ENCODE assay signal across 8 mouse cellular contexts in genomic region chr2:92430723-92431541, GRCm38 (mm10). TPM values are rescaled to one million over a fixed set of nuclear protein-coding genes. Genes with fewer than 3 reads are reported as not detected.
DNase-seq lines count a peak whose midpoint lies in the region; ATAC-seq and TF ChIP-seq lines count a peak whose summit lies in the region.

No protein-coding gene starts in this region.

- no peak for TF ChIP-seq CTCF in hindbrain, postnatal 0 days (IDR thresholded peaks at IDR 0.05; ENCODE audit: low read depth)

- peak overlapping the region; percentile 97 for H3K4me3 ChIP-seq in hindbrain, postnatal 0 days (ENCODE audit: low read length)
- peak overlapping the region; percentile 94 for H3K4me3 ChIP-seq in limb, embryonic 13.5 days
- H3K4me3 ChIP-seq in midbrain, embryonic 14.5 days (replicated peaks; ENCODE audit: low read depth, low read length) = peak overlapping the region; percentile 60

- H3K9me3 ChIP-seq in hindbrain, postnatal 0 days (ENCODE audit: low read length) = no peaks in the 10 kb centered on the region
- no peaks in the 10 kb centered on the region for H3K9me3 ChIP-seq in limb, embryonic 13.5 days
- H3K9me3 ChIP-seq in midbrain, embryonic 14.5 days (ENCODE audit: control insufficient read depth, low read length) = no peaks in the 10 kb centered on the region

- H3K9ac ChIP-seq in hindbrain, postnatal 0 days (replicated peaks; ENCODE audit: low read length) = peak overlapping the region; percentile 90
- peak overlapping the region; percentile 60 for H3K9ac ChIP-seq in limb, embryonic 13.5 days
- peak overlapping the region; percentile 55 for H3K9ac ChIP-seq in midbrain, embryonic 14.5 days (replicated peaks; ENCODE audit: low read length)

- peak overlapping the region; percentile 90 for H3K27ac ChIP-seq in hindbrain, postnatal 0 days
- peak overlapping the region; percentile 44; the same call in 1 of the 2 replicates for H3K27ac ChIP-seq in limb, embryonic 13.5 days
- peak overlapping the region; percentile 86 for H3K27ac ChIP-seq in midbrain, embryonic 14.5 days (replicated peaks; ENCODE audit: low read depth, low read length)

- H3K4me2 ChIP-seq in hindbrain, postnatal 0 days (ENCODE audit: low read depth, low read length) = peak overlapping the region; percentile 95
- peak overlapping the region; percentile 83 for H3K4me2 ChIP-seq in limb, embryonic 13.5 days (replicated peaks)
- H3K4me2 ChIP-seq in midbrain, embryonic 14.5 days (ENCODE audit: low read length) = peak overlapping the region; percentile 88

- no peaks in the 10 kb centered on the region for H3K36me3 ChIP-seq in hindbrain, postnatal 0 days (ENCODE audit: insufficient read depth, low read length)
- H3K36me3 ChIP-seq in limb, embryonic 13.5 days = peaks cover 2% of the 10 kb centered on the region; the same call in 1 of the 2 replicates
- H3K36me3 ChIP-seq in midbrain, embryonic 14.5 days (ENCODE audit: control insufficient read depth, insufficient read depth, low read length) = peaks cover 5% of the 10 kb centered on the region; the same call in 1 of the 2 replicates

- 54% methylated on average over 21 of the region's 21 CpGs for WGBS in hindbrain, postnatal 0 days
- 73% methylated on average over 21 of the region's 21 CpGs for WGBS in limb, embryonic 13.5 days
- 52% methylated on average over 21 of the region's 21 CpGs for WGBS in midbrain, embryonic 14.5 days

- H3K4me1 ChIP-seq in hindbrain, postnatal 0 days (ENCODE audit: insufficient read depth, low read length) = peaks cover 43% of the 10 kb centered on the region
- peaks cover 76% of the 10 kb centered on the region for H3K4me1 ChIP-seq in limb, embryonic 13.5 days
- peaks cover 39% of the 10 kb centered on the region for H3K4me1 ChIP-seq in midbrain, embryonic 14.5 days (ENCODE audit: control insufficient read depth, insufficient read depth, low read length)

- H3K27me3 ChIP-seq in hindbrain, postnatal 0 days (ENCODE audit: insufficient read depth, low read length) = no peaks in the 10 kb centered on the region
- H3K27me3 ChIP-seq in limb, embryonic 13.5 days = peaks cover 7% of the 10 kb centered on the region; the same call in 1 of the 2 replicates
- H3K27me3 ChIP-seq in midbrain, embryonic 14.5 days (ENCODE audit: control insufficient read depth, insufficient read depth, low read length) = no peaks in the 10 kb centered on the region

- ATAC-seq in hindbrain, postnatal 0 days = 0 out of 2 replicates have a peak, but pooled peaks have one; percentile 9
- no peak for ATAC-seq in limb, embryonic 13.5 days (ENCODE audit: low FRiP score, low read depth)
- peak; percentile 29; the same call in 1 of the 2 replicates for ATAC-seq in midbrain, embryonic 14.5 days (ENCODE audit: low FRiP score, low TSS enrichment)

- DNase-seq in kidney, adult 9 months = peak; percentile 47
- DNase-seq in kidney, adult 18-20 months = no peak
- DNase-seq in cerebellum, adult 9-11 months = peak; percentile 79
- peak; percentile 52 to 71 for DNase-seq in gastrocnemius, adult 8-10 months (ENCODE audit: low spot score in 2 of 2)
- peak; percentile 80 for DNase-seq in hindbrain, postnatal 0 days (ENCODE audit: low spot score)
- DNase-seq in midbrain, embryonic 14.5 days = peak; percentile 76
- peak; percentile 45 for DNase-seq in testis, postnatal 14 days (ENCODE audit: low spot score)

RNA-seq across cellular contexts. Expression of gene Cry2, which starts 2.9 kb away (rescaled TPM):
- 10 to 100 TPM; 27.5 to 34.6 (median 31.3) TPM for total RNA-seq in gastrocnemius, adult 8-10 months (2022)
- 43.8 and 45.5 TPM in 2 replicates for total RNA-seq in hindbrain, postnatal 0 days (2014; rRNA removed)
- polyA plus RNA-seq in hindbrain, postnatal 0 days (2015; fragmentation: Nextera tagmentation; extraction: Ambion mirVana) = 50.6 and 52.0 TPM in 2 replicates
- polyA plus RNA-seq in limb, embryonic 13.5 days (2015; fragmentation: Nextera tagmentation; extraction: Ambion mirVana) = 31.0 and 34.9 TPM in 2 replicates
- polyA plus RNA-seq in midbrain, embryonic 14.5 days (2014; fragmentation: Nextera tagmentation; extraction: Ambion mirVana) = 33.3 and 33.9 TPM in 2 replicates

RNA-seq across cellular contexts. Expression of gene Slc35c1, which starts 29.4 kb away (rescaled TPM):
- 1 to 10 TPM; 4.9 to 5.8 (median 5.4) TPM for total RNA-seq in gastrocnemius, adult 8-10 months (2022)
- 11.0 and 12.7 TPM in 2 replicates for total RNA-seq in hindbrain, postnatal 0 days (2014; rRNA removed)
- polyA plus RNA-seq in hindbrain, postnatal 0 days (2015; fragmentation: Nextera tagmentation; extraction: Ambion mirVana) = 12.7 and 16.4 TPM in 2 replicates
- 10.6 and 11.7 TPM in 2 replicates for polyA plus RNA-seq in limb, embryonic 13.5 days (2015; fragmentation: Nextera tagmentation; extraction: Ambion mirVana)
- polyA plus RNA-seq in midbrain, embryonic 14.5 days (2014; fragmentation: Nextera tagmentation; extraction: Ambion mirVana) = 8.6 and 11.9 TPM in 2 replicates

RNA-seq across cellular contexts. Expression of gene Mapk8ip1, which starts 29.9 kb away (rescaled TPM):
- total RNA-seq in gastrocnemius, adult 8-10 months (2022) = 1 to 10 TPM; 1.7 to 2.5 (median 2.3) TPM
- total RNA-seq in hindbrain, postnatal 0 days (2014; rRNA removed) = 361 and 373 TPM in 2 replicates
- 177 and 182 TPM in 2 replicates for polyA plus RNA-seq in hindbrain, postnatal 0 days (2015; fragmentation: Nextera tagmentation; extraction: Ambion mirVana)
- 27.6 and 28.9 TPM in 2 replicates for polyA plus RNA-seq in limb, embryonic 13.5 days (2015; fragmentation: Nextera tagmentation; extraction: Ambion mirVana)
- 62.4 and 117 TPM in 2 replicates for polyA plus RNA-seq in midbrain, embryonic 14.5 days (2014; fragmentation: Nextera tagmentation; extraction: Ambion mirVana)

RNA-seq across cellular contexts. Expression of gene 1700029I15Rik, which starts 48.6 kb away (rescaled TPM):
- total RNA-seq in gastrocnemius, adult 8-10 months (2022) = 1 to 10 TPM in 2 of 4 experiments, under 1 TPM in 2; 0.24 to 1.3 (median 1.0) TPM
- total RNA-seq in hindbrain, postnatal 0 days (2014; rRNA removed) = 1.6 and 1.8 TPM in 2 replicates
- polyA plus RNA-seq in hindbrain, postnatal 0 days (2015; fragmentation: Nextera tagmentation; extraction: Ambion mirVana) = 4.0 and 4.9 TPM in 2 replicates
- polyA plus RNA-seq in limb, embryonic 13.5 days (2015; fragmentation: Nextera tagmentation; extraction: Ambion mirVana) = 2.3 and 4.8 TPM in 2 replicates
- polyA plus RNA-seq in midbrain, embryonic 14.5 days (2014; fragmentation: Nextera tagmentation; extraction: Ambion mirVana) = 3.9 and 5.6 TPM in 2 replicates

RNA-seq across cellular contexts. Expression of gene Large2, which starts 56.3 kb away (rescaled TPM):
- total RNA-seq in gastrocnemius, adult 8-10 months (2022) = under 1 TPM in 2 of 4 experiments, not detected in 2; 0.65 to 0.99 TPM
- total RNA-seq in hindbrain, postnatal 0 days (2014; rRNA removed) = 0.11 and 0.16 TPM in 2 replicates
- 1.8 and 2.1 TPM in 2 replicates for polyA plus RNA-seq in hindbrain, postnatal 0 days (2015; fragmentation: Nextera tagmentation; extraction: Ambion mirVana)
- 11.9 and 13.3 TPM in 2 replicates for polyA plus RNA-seq in limb, embryonic 13.5 days (2015; fragmentation: Nextera tagmentation; extraction: Ambion mirVana)
- polyA plus RNA-seq in midbrain, embryonic 14.5 days (2014; fragmentation: Nextera tagmentation; extraction: Ambion mirVana) = 1.5 and 1.6 TPM in 2 replicates
